Mouse (Mus musculus): Measurements from ENCODE around the gene Olfr478.
"Not testable (repeated sequence)": the region's sequence is repeated elsewhere in the genome, so short reads cannot be mapped to it uniquely, and the experiment has no call there.

Olfr478 gene

DNA sequence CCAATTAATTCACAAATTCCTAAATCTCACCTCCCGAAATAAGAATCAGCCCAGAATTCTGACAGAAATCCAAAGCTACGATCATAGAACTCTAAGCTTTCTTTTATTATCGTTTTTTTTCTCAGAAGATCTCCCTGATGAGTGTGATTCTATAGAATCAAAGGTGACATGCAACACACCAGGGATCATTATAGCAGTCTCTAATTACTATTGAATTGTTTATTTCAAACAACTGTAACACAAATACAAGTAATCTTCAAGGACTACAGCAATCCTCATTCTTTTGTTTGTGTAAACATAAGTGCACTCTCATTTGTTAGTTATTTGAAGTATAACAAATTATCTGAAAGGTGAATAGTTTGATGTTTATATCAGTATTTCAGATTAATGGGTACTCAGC lies at the start of gene Olfr478:
Olfr478 (minus strand) TSS at position 101 of the 400 bp plus-strand sequence.
- DNase-seq (ENCODE audit: low spot score): no peak

DNA sequence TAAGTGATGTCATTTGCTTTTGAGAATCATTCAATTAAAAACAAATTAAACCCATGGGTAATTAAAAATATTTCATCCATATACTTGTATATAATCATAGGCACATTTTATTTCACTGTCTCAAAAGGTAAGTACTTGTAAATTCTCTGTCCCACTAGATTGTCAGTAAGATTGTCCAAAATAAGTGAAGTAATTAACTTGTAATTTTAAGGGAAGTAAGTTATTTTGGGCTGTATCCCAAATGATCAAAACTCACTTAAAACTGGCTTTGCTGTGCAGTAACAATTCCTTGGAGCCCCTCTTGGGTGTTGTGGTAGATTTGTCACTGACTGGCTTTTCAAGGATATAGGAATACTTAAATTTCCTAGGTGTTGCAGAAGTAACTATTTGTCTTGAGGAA lies 45.8 kb upstream of the Olfr478 start, which contains the start of gene Olfr481:
Olfr481 (plus strand) TSS at position 301 of the 400 bp plus-strand sequence.
- DNase-seq (ENCODE audit: low spot score): no peak

DNA sequence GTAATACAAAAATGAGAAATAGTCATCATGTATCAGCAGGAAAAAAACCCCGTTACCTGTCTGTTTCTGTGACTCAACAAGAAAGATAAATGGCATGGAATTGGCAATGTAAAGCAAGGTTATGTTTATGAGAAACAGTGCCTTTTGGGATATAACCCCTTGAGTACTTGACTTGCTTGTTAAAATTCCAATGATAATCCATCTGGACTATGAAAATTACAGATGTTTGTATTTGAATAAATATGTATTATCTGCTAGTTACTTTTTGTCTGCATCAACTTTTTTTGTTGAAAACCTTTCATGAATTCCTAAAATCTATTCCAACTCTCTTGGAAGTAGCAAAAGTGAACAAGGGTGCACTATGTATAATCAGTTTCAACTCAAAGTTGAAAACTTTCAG lies 33.5 kb upstream of the Olfr478 start, which contains the start of gene Olfr480:
Olfr480 (minus strand) TSS at position 101 of the 400 bp plus-strand sequence.
- DNase-seq (ENCODE audit: low spot score): no peak

DNA sequence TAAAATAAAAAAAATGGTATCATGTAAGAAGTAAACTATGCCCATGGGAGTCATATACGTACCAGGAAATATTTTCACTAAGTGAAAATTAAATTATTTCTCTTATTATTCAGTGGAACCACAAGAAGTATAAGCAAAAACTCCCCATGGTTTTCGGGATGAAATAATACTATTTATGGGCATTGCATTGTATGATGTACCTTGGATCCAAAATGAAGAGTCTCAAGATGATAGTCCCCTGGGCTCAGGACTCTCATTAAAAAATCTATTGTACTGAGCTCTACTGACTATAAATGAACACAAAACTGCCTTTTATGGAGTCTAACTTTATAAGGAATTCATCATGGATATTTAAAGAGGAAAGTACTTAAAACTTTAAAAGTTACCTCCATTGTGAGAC lies 16.6 kb upstream of the Olfr478 start, which contains the start of gene Olfr479:
Olfr479 (plus strand) TSS at position 301 of the 400 bp plus-strand sequence.
- DNase-seq (ENCODE audit: low spot score): no peak

DNA sequence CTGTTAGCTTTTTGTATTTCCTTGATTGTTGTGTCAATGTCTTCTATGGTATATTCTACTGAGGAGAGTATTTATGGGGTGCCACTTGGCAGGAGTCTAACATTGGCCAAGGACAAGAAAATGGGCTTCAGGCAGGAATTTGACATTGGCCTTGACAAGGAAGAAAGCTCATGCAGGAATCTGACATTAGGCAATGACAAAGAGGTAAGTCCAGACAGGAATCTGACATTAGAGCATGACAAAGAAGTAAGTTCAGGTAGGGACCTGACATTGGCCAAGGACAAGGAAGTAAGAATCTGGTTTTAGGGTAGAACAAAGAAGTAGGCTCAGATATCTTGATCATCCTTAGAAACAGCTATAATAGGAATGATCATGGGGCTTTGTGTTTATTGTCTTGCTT lies 19.5 kb downstream of the Olfr478 start:
- not testable (repeated sequence) for DNase-seq (ENCODE audit: low spot score)

DNA sequence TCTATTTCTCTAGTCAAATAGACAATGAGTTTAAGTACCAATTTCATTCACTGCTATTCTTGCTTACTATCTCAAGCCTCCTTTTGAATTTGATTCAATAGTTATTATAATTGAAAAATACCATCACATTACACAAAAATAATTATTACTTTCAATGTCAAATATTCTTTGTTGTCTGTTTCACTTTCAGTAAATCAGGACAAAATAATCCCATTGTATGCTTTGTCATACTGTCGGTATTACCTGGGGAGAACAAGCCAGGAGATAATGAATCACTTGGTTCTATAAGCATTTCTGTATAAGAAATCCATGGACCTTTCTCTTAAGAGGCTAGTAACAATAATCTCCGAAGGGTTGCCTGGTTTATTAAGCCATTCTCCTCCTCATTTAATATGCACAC lies 47.4 kb downstream of the Olfr478 start, which contains the start of gene Olfr477:
Olfr477 (plus strand) TSS at position 301 of the 400 bp plus-strand sequence.
- DNase-seq (ENCODE audit: low spot score): no peak

All from yolk sac, embryonic 10.5 days (tissue).